Mouse (Mus musculus) heart, embryonic 14.5 days (tissue): Measurements from ENCODE around the gene Rptor. TPM values are rescaled to one million over a fixed set of nuclear protein-coding genes. Genes with fewer than 3 reads are reported as not detected.
A peak's percentile ranks its signal among the peaks of the same experiment; 100 is the strongest.

ENCODE experiments used
- ATAC-seq: fragments of 200-750 bp; cut with Nextera tagmentation; 2 replicates; pipeline ENCODE4 v1.8.0; 2017; ENCODE audit warnings: low read depth, moderate TSS enrichment; ENCODE audit not compliant: insufficient number of reproducible peaks, insufficient read depth, low FRiP score
- H3K27ac ChIP-seq, 2 experiments: fragments of 200-500 bp in 1 of 2; fragments of 300-500 bp in 1 of 2; sonication (generic) in 1 of 2; replicated peaks in 1 of 2; 2 replicates each; pipeline ENCODE4 v1.5.1; 2012 to 2014; ENCODE audit warnings: low read depth in 2 of 2, low read length in 2 of 2, control low read depth in 1 of 2, mild to moderate bottlenecking in 1 of 2, mixed read lengths in 1 of 2; ENCODE audit not compliant: control insufficient read depth in 1 of 2, insufficient read depth in 1 of 2
- H3K27me3 ChIP-seq: fragments of 300-500 bp; sonication (generic); 2 replicates; pipeline ENCODE4 v1.6.1; 2014; ENCODE audit warnings: mild to moderate bottlenecking, low read length, control low read depth; ENCODE audit not compliant: control insufficient read depth, insufficient read depth
- H3K36me3 ChIP-seq: fragments of 300-500 bp; sonication (generic); 2 replicates; pipeline ENCODE4 v1.6.1; 2014; ENCODE audit warnings: mild to moderate bottlenecking, control low read depth, low read length, mixed read lengths; ENCODE audit not compliant: control insufficient read depth, insufficient read depth
- H3K4me1 ChIP-seq, 2 experiments: fragments of 200-500 bp in 1 of 2; fragments of 300-500 bp in 1 of 2; sonication (generic) in 1 of 2; 2 replicates each; pipeline ENCODE4 v1.6.1; 2012 to 2014; ENCODE audit warnings: low read length in 2 of 2, control low read depth in 1 of 2, mixed read lengths in 1 of 2; ENCODE audit not compliant: control insufficient read depth in 2 of 2, insufficient read depth in 2 of 2
- H3K4me2 ChIP-seq: fragments of 300-500 bp; sonication (generic); 2 replicates; pipeline ENCODE4 v1.6.1; 2014; ENCODE audit warnings: mild to moderate bottlenecking, low read length
- H3K4me3 ChIP-seq, 2 experiments: fragments of 200-500 bp in 1 of 2; fragments of 300-500 bp in 1 of 2; sonication (generic) in 1 of 2; 2 replicates each; pipeline ENCODE4 v1.5.1; 2012 to 2014; ENCODE audit warnings: low read length in 2 of 2, mild to moderate bottlenecking in 2 of 2, control low read depth in 1 of 2, low read depth in 1 of 2, moderate library complexity in 1 of 2; ENCODE audit not compliant: control insufficient read depth in 1 of 2, insufficient read depth in 1 of 2
- H3K9ac ChIP-seq: fragments of 300-500 bp; sonication (generic); 2 replicates; pipeline ENCODE4 v1.6.1; 2014; ENCODE audit warnings: mild to moderate bottlenecking, low read length
- H3K9me3 ChIP-seq: fragments of 300-500 bp; sonication (generic); 2 replicates; pipeline ENCODE4 v1.6.1; 2016; ENCODE audit warnings: low read length, control low read depth; ENCODE audit not compliant: control insufficient read depth
- WGBS: fragments of 180-500 bp; shearing (Covaris S2); extraction: QIAGEN DNeasy Blood & Tissue Kit; methylation state at CpG from one replicate; pipeline ENCODE4 v1.1.7; 2014; 5-methylcytosine and 5-hydroxymethylcytosine counted together
- polyA plus RNA-seq: library from polyadenylated mRNA; unstranded; fragments of >200 nt; fragmentation: Nextera tagmentation; extraction: Ambion mirVana; gene quantifications from 2 replicates; pipeline ENCODE4 v1.2.1, GENCODE M21; 2014

Rptor gene
- polyA plus RNA-seq, 1 experiment from 2014 or later, result 11.2 TPM

DNA sequence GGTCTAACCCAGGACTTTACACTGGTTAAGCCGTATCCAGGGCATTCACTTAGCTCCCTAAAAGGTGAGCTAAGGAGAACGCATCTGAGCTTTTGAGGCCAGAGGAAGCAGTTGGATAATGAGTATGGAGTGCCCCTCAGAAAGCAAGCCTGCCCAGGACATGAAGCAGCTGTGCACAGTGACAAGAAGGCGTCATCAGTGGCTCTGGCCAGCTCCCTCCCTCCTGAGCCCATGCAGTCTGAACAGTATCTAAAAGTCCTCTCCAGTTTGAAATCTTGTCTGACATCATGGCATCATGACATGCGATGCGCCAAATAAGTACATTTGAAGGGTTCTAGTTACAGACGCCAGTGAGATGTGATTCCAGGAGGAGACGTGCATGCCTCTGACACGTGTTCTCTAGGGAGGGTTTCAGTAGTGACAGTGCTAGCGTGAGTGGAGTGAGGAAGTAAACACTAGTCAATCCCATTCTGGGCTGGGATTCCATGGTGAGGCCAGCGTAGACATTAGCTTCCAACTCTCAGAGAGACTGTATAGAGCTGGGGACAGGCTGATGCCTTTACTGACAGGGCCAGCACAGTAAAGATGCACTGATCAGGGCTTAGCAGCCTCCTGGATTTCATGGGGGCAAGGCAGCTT lies 202.5 kb downstream of the Rptor start:
- 83% methylated on average over 10 of the region's 10 CpGs for WGBS
- H3K36me3 ChIP-seq, result peaks cover 9% of the 10 kb centered on the region; the same call in 1 of the 2 replicates
- H3K4me1 ChIP-seq, result peaks cover 3 to 4% of the 10 kb centered on the region in 2 experiments; a peak in 3 of 4 replicates
- H3K27me3 ChIP-seq, result no peaks in the 10 kb centered on the region
- no peak overlapping the region for H3K4me3 ChIP-seq
- H3K9me3 ChIP-seq, result no peaks in the 10 kb centered on the region
- no peak overlapping the region for H3K27ac ChIP-seq
- H3K4me2 ChIP-seq, result no peak overlapping the region
- no peak for ATAC-seq
- H3K9ac ChIP-seq, result no peak overlapping the region

DNA sequence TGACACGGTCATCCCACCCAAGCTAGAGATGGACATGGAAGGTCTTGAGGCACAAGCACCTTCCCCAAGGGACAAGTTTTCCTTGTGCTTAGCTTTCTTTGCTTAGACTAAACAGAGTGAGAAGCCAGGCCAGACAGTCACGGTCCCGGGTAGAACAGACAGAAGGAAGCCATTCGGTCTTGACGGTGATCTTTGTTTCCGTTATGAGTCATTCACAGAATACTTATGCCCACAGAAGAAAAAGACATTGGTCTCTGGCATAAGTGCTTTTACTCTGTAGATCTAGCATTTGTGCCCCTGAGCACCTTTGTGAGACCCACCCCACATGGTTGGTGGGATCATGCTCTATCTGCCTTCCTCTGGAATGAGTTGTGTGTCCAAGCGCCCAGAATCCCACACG lies 203.8 kb downstream of the Rptor start:
- 84% methylated on average over 8 of the region's 8 CpGs for WGBS
- ATAC-seq, result no peak
- Histone ChIP-seq H3K4me1 (peaks cover 3 to 4% of the 10 kb centered on the region in 2 experiments; a peak in 3 of 4 replicates), H3K9me3 (no peaks in the 10 kb centered on the region), H3K27ac (no peak overlapping the region), H3K4me3 (no peak overlapping the region), H3K4me2 (no peak overlapping the region), H3K36me3 (peaks cover 11% of the 10 kb centered on the region; the same call in 1 of the 2 replicates), H3K9ac (no peak overlapping the region), H3K27me3 (no peaks in the 10 kb centered on the region)

DNA sequence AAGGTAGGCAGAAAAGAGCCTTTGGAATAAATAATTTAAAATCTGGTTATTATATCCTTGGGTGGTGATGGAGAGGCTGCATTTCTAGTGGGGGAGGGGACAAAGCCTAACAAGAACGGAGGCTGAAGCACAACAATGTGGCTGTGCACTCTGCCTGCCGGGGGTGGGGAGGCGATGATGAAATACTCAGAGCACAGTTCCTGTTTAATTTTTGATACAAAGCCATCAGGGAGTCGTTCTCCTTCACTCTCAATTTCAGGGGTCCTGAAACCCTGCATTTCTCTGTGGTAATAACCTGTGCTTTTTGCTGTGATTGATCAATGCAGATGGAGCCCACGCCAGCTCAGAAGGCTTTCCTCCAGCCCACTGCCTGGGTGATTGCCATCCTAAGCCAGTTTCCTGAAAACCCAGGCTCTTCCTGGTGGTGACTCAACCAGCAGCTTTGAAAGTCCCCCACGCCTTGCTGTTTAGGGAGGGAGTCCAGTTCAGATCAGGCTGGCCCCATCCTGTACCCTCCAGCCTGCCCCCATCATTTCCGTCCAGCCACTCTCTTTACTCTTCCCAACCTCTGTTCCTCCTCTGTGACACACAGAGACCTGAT lies 204.8 kb downstream of the Rptor start:
- peaks cover 3 to 4% of the 10 kb centered on the region in 2 experiments; a peak in 3 of 4 replicates for H3K4me1 ChIP-seq
- 68% methylated on average over 7 of the region's 7 CpGs for WGBS
- no peak overlapping the region for H3K4me3 ChIP-seq
- no peak for ATAC-seq
- no peaks in the 10 kb centered on the region for H3K27me3 ChIP-seq
- no peaks in the 10 kb centered on the region for H3K9me3 ChIP-seq
- no peak overlapping the region for H3K9ac ChIP-seq
- no peak overlapping the region for H3K27ac ChIP-seq
- H3K36me3 ChIP-seq, result peaks cover 21% of the 10 kb centered on the region
- H3K4me2 ChIP-seq, result no peak overlapping the region

DNA sequence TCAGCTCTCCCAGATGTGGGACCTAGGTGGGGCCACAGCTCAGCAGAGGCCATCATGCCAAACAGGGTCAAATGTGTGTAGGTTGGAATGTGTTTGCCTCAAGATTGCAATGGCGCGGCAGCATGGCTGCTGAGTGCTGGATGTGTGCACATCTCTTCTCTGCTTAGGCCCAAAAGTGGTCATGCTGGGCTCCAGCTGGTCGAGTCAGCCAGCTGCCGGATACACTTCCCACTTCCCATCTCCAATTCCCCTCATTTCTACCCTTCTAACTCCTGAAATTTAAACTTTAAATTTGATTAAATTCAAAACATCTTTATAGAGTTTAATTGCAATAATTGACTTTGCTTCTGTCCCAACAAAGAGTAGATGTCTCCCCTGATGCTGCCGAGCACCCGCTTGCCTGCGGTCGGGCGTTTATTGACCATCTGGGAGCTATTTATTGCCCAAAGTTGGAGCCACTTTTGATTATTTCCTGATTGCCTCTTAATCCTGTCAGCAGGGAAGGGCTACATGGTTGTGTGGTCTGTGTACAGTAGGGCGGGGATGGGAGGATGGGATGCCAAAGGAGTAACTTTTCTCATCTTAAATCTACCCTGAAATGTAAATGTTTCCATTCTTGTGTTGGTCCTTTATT lies 206.1 kb downstream of the Rptor start:
- no peak overlapping the region for H3K4me2 ChIP-seq
- H3K4me1 ChIP-seq, result no peaks in the 10 kb centered on the region; a peak in 1 of 4 replicates
- H3K27me3 ChIP-seq, result no peaks in the 10 kb centered on the region
- H3K27ac ChIP-seq, result no peak overlapping the region
- H3K9me3 ChIP-seq, result no peaks in the 10 kb centered on the region
- no peak overlapping the region for H3K9ac ChIP-seq
- no peak overlapping the region for H3K4me3 ChIP-seq
- H3K36me3 ChIP-seq, result peaks cover 19% of the 10 kb centered on the region
- 92% methylated on average over 10 of the region's 10 CpGs for WGBS
- ATAC-seq, result no peak

DNA sequence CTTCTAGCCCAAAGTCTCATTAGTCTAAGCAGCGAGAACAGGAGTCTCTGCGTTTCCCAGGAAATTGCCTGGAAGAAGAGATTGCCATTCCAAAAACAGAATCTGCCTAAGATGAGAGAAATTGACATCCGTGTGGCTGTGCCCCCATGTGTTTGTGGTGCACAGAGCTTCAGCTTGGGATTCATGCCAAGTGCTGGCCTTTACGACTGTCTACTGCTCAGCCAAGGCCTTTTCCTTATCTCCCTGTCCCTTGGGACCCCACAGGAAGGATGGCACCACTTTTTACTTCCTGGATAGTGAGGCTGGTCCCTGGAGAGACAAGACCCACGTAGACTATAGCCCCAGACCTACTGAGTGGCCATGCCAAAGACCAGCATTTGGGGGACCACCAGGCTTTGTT lies 206.6 kb downstream of the Rptor start:
- H3K9me3 ChIP-seq, result no peaks in the 10 kb centered on the region
- WGBS, result 66% methylated on average over 5 of the region's 5 CpGs
- no peak for ATAC-seq

DNA sequence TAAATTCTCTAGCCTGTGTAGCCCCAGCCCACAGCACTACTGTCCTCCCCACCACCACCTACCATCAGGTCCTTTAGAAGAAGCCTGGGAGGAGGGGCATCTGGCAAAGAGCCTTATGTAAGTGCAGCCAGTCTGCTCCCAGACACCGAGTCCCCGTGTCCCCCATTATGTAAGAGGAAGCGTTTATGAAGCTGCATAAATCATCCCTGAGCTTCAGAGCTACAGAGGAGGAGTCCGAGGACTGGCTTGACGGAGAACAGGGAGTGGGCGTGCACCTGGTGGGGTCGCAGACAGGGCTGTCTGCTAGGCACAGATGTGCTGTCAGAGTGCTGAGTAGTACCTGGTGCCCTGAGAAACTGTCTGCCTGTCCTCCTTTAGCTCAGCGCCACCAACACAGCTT lies 208.3 kb downstream of the Rptor start:
- Histone ChIP-seq H3K36me3 (peaks cover 18% of the 10 kb centered on the region), H3K4me2 (no peak overlapping the region), H3K9me3 (no peaks in the 10 kb centered on the region), H3K4me3 (no peak overlapping the region), H3K27me3 (no peaks in the 10 kb centered on the region), H3K4me1 (no peaks in the 10 kb centered on the region; a peak in 1 of 4 replicates), H3K9ac (no peak overlapping the region), H3K27ac (no peak overlapping the region)
- 81% methylated on average over 8 of the region's 8 CpGs for WGBS
- peak; percentile 15; the same call in 1 of the 2 replicates for ATAC-seq

More for the DNA sequence above, 206.6 kb downstream of the Rptor start:
- Histone ChIP-seq H3K4me2 (no peak overlapping the region), H3K4me3 (no peak overlapping the region), H3K27me3 (no peaks in the 10 kb centered on the region), H3K4me1 (no peaks in the 10 kb centered on the region), H3K9ac (no peak overlapping the region), H3K36me3 (peaks cover 19% of the 10 kb centered on the region), H3K27ac (no peak overlapping the region)

DNA sequence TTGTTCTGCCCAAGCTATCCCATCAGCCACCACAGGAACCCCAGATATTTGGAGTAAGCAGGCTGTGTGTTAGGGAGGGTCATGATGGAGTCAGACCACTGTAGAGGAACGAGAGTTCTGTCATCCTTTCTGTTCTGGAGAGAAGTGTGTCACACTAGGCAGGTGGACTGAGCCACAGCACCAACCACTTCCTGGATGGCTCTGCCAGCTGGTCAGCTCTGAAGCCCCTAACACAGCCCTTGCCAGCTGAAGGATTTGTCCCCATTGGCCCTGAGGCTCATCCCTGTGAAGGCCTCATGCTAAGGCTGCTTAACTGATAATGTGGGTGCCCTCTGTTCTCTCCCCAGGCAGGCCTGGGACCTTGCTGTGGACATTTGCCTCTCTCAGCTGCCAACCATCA lies 208.9 kb downstream of the Rptor start:
- Histone ChIP-seq H3K27me3 (no peaks in the 10 kb centered on the region), H3K27ac (no peak overlapping the region), H3K4me2 (no peak overlapping the region), H3K9ac (no peak overlapping the region), H3K9me3 (no peaks in the 10 kb centered on the region), H3K36me3 (peaks cover 18% of the 10 kb centered on the region), H3K4me1 (peaks cover 2 to 4% of the 10 kb centered on the region in 2 experiments), H3K4me3 (no peak overlapping the region)
- no peak; the same call in 1 of the 2 replicates for ATAC-seq
- 100% methylated on average over 1 of the region's 1 CpGs for WGBS
